Mouse (Mus musculus): ENCODE results near the gene Asic2. TPM values are rescaled to one million over a fixed set of nuclear protein-coding genes. Genes with fewer than 3 reads are reported as not detected.

Asic2 gene
- total RNA-seq, 1 experiment from 2014 or later, result 1.9 TPM

- no peak for DNase-seq
Observed at GRCm38 (mm10) chr11:81601736-81602135, 366.5 kb downstream of the Asic2 start.

- no peak for DNase-seq
Observed at GRCm38 (mm10) chr11:81597601-81598000, 370.7 kb downstream of the Asic2 start.

GRCm38 (mm10) chr11:81595235-81595634 lies 373.0 kb downstream of the Asic2 start:
- DNase-seq, result no peak

- DNase-seq, result no peak
Observed at GRCm38 (mm10) chr11:81592776-81593175, 375.5 kb downstream of the Asic2 start.

GRCm38 (mm10) chr11:81590911-81591310 lies 377.3 kb downstream of the Asic2 start:
- no peak for DNase-seq

GRCm38 (mm10) chr11:81588630-81589029 lies 379.6 kb downstream of the Asic2 start:
- DNase-seq, result peak; percentile 76

- peak; percentile 6 for DNase-seq
Observed at GRCm38 (mm10) chr11:81587942-81588341, 380.3 kb downstream of the Asic2 start.

GRCm38 (mm10) chr11:81587114-81587513 lies 381.1 kb downstream of the Asic2 start:
- no peak for DNase-seq

GRCm38 (mm10) chr11:81584506-81584905 lies 383.8 kb downstream of the Asic2 start:
- DNase-seq, result no peak

GRCm38 (mm10) chr11:81583195-81583594 lies 385.1 kb downstream of the Asic2 start:
- DNase-seq, result no peak

- DNase-seq, result no peak
Observed at GRCm38 (mm10) chr11:81582161-81582560, 386.1 kb downstream of the Asic2 start.

- no peak for DNase-seq
Observed at GRCm38 (mm10) chr11:81579753-81580152, 388.5 kb downstream of the Asic2 start.

- DNase-seq, result no peak
Observed at GRCm38 (mm10) chr11:81570406-81570805, 397.9 kb downstream of the Asic2 start.

GRCm38 (mm10) chr11:81564857-81565256 lies 403.4 kb downstream of the Asic2 start:
- DNase-seq, result no peak

- DNase-seq, result no peak
Observed at GRCm38 (mm10) chr11:81560374-81560773, 407.9 kb downstream of the Asic2 start.

- no peak for DNase-seq
Observed at GRCm38 (mm10) chr11:81543189-81543588, 425.1 kb downstream of the Asic2 start.

- DNase-seq, result no peak
Observed at GRCm38 (mm10) chr11:81535121-81535717, 433.0 kb downstream of the Asic2 start.

GRCm38 (mm10) chr11:81534686-81535085 lies 433.6 kb downstream of the Asic2 start:
- peak; percentile 48 for DNase-seq

GRCm38 (mm10) chr11:81531906-81532305 lies 436.4 kb downstream of the Asic2 start:
- no peak for DNase-seq

- DNase-seq, result no peak
Observed at GRCm38 (mm10) chr11:81522927-81523326, 445.3 kb downstream of the Asic2 start.

GRCm38 (mm10) chr11:81521881-81522280 lies 446.4 kb downstream of the Asic2 start:
- no peak for DNase-seq

- no peak for DNase-seq
Observed at GRCm38 (mm10) chr11:81518001-81518955, 450.0 kb downstream of the Asic2 start.

GRCm38 (mm10) chr11:81515754-81516153 lies 452.5 kb downstream of the Asic2 start:
- no peak for DNase-seq

GRCm38 (mm10) chr11:81512434-81512833 lies 455.8 kb downstream of the Asic2 start:
- DNase-seq, result no peak
